Comparison of ENCODE assay signal across 32 mouse cellular contexts in the genomic region with DNA sequence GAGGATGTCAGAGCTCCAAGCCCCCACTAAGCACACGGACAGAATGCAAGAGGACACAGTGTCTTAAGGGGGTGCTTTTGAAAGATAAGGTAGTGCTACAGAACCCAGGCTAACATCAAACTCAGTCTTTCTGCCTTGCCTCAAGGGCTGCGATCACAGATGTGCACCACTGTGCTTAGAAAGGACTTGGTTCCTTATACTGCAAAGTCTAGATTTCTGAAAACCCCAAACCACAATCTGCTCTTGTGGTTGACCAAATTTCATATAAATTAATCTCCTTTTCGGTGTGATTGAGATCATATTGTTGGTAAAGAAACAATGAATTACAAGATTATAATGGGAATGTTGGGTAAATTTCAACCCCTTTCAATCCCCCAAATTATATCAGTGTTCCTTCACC. TPM values are rescaled to one million over a fixed set of nuclear protein-coding genes. Genes with fewer than 3 reads are reported as not detected.
DNase-seq lines count a peak whose midpoint lies in the region; ATAC-seq and TF ChIP-seq lines count a peak whose summit lies in the region.
"Had no signal": no experiment of that assay in that cellular context is flagged by ENCODE, and none has a peak within 500 bp of the region (broad histone marks: within the 10 kb centered on the region; RNA-seq: fewer than 3 reads in every experiment).

No protein-coding gene starts in this region.

- 0 out of 2 replicates have a peak overlapping the region, but pooled peaks have one; percentile 40 for H3K27ac ChIP-seq in heart, embryonic 13.5 days (replicated peaks)
- H3K27ac ChIP-seq in midbrain, embryonic 11.5 days (ENCODE audit: low read depth, low read length) = no peak overlapping the region
- no peak overlapping the region for H3K27ac ChIP-seq in midbrain, embryonic 10.5 days (replicated peaks)
- H3K27ac ChIP-seq in MEL (ENCODE audit: control insufficient read depth, low read depth, low read length) = no peak overlapping the region
- H3K27ac ChIP-seq: forebrain, embryonic 10.5 days; forebrain, embryonic 13.5 days; hindbrain, embryonic 14.5 days; hindbrain, postnatal 0 days had no signal

- no peaks in the 10 kb centered on the region for H3K9me3 ChIP-seq in heart, embryonic 13.5 days
- H3K9me3 ChIP-seq in midbrain, embryonic 11.5 days (ENCODE audit: control insufficient read depth, low read length) = no peaks in the 10 kb centered on the region
- H3K9me3 ChIP-seq in midbrain, embryonic 10.5 days (replicated peaks) = no peaks in the 10 kb centered on the region
- no peaks in the 10 kb centered on the region for H3K9me3 ChIP-seq in MEL (replicated peaks; ENCODE audit: insufficient read depth, low read length)
- H3K9me3 ChIP-seq: forebrain, embryonic 10.5 days; forebrain, embryonic 13.5 days; heart, embryonic 12.5 days had no signal

- H3K27me3 ChIP-seq in heart, embryonic 13.5 days (replicated peaks) = no peaks in the 10 kb centered on the region
- H3K27me3 ChIP-seq in midbrain, embryonic 11.5 days (ENCODE audit: control insufficient read depth, insufficient read depth, low read length) = no peaks in the 10 kb centered on the region
- H3K27me3 ChIP-seq in midbrain, embryonic 10.5 days (ENCODE audit: low read depth, poor library complexity, severe bottlenecking) = no peaks in the 10 kb centered on the region
- peaks cover 0 to 2% of the 10 kb centered on the region in 2 experiments; a peak in 2 of 4 replicates for H3K27me3 ChIP-seq in MEL (ENCODE audit: control insufficient read depth in 1 of 2, insufficient read depth in 2 of 2, low read length in 2 of 2)
- H3K27me3 ChIP-seq: forebrain, embryonic 13.5 days; heart, embryonic 12.5 days had no signal

- no peak for TF ChIP-seq POLR2A in MEL (IDR thresholded peaks at IDR 0.05; ENCODE audit: control insufficient read depth in 1 of 2, insufficient read depth in 1 of 2, low read depth in 1 of 2, low read length in 2 of 2, poor library complexity in 1 of 2)

- no peak overlapping the region for H3K4me3 ChIP-seq in heart, embryonic 13.5 days
- H3K4me3 ChIP-seq in midbrain, embryonic 11.5 days (ENCODE audit: low read depth, low read length) = no peak overlapping the region
- no peak overlapping the region for H3K4me3 ChIP-seq in midbrain, embryonic 10.5 days
- H3K4me3 ChIP-seq in MEL (ENCODE audit: control insufficient read depth in 1 of 2, insufficient read depth in 1 of 2, low read depth in 2 of 2, low read length in 2 of 2) = no peak overlapping the region
- H3K4me3 ChIP-seq: forebrain, embryonic 10.5 days; forebrain, embryonic 13.5 days; heart, embryonic 12.5 days had no signal

- H3K4me1 ChIP-seq in heart, embryonic 13.5 days = peaks cover 17% of the 10 kb centered on the region
- no peaks in the 10 kb centered on the region for H3K4me1 ChIP-seq in midbrain, embryonic 11.5 days (ENCODE audit: control insufficient read depth, insufficient read depth, low read length)
- H3K4me1 ChIP-seq in midbrain, embryonic 10.5 days = peaks cover 9% of the 10 kb centered on the region; the same call in 1 of the 2 replicates
- peaks cover 0 to 4% of the 10 kb centered on the region in 2 experiments; a peak in 1 of 4 replicates for H3K4me1 ChIP-seq in MEL (ENCODE audit: control insufficient read depth in 1 of 2, insufficient read depth in 2 of 2, low read length in 2 of 2)
- H3K4me1 ChIP-seq: forebrain, embryonic 13.5 days had no signal

- 68% methylated on average over 3 of the region's 3 CpGs for WGBS in heart, embryonic 13.5 days
- WGBS in midbrain, embryonic 11.5 days = 83% methylated on average over 3 of the region's 3 CpGs
- 82% methylated on average over 3 of the region's 3 CpGs for WGBS in midbrain, embryonic 10.5 days

- ATAC-seq in heart, embryonic 13.5 days (ENCODE audit: extremely low read depth, insufficient number of reproducible peaks, low FRiP score, low TSS enrichment) = no peak
- no peak for ATAC-seq in midbrain, embryonic 11.5 days (ENCODE audit: low FRiP score)
- ATAC-seq: activated CD4-positive, CD25-positive, alpha-beta regulatory T cell, adult 4 months; CD4-positive, CD25-positive, alpha-beta regulatory T cell, adult 4 months; forebrain, embryonic 13.5 days; forebrain, embryonic 16.5 days; hindbrain, postnatal 0 days; inflammation-experienced regulatory T-cells, adult 6 months; intestine, embryonic 16.5 days had no signal

- TF ChIP-seq EP300 in MEL (IDR thresholded peaks at IDR 0.05; ENCODE audit: low read depth in 1 of 2, low read length in 2 of 2) = no peak

- intact Hi-C loops in heart, postnatal 10 days (cut with DNase I) = no loop called here

- H3K4me2 ChIP-seq in heart, embryonic 13.5 days = no peak overlapping the region
- no peak overlapping the region for H3K4me2 ChIP-seq in midbrain, embryonic 11.5 days
- H3K4me2 ChIP-seq: forebrain, embryonic 13.5 days; hindbrain, embryonic 14.5 days had no signal

- H3K9ac ChIP-seq in heart, embryonic 13.5 days = no peak overlapping the region
- no peak overlapping the region for H3K9ac ChIP-seq in midbrain, embryonic 11.5 days (ENCODE audit: low read length)
- H3K9ac ChIP-seq in MEL (ENCODE audit: control insufficient read depth, low read depth, low read length, poor library complexity, severe bottlenecking) = no peak overlapping the region
- H3K9ac ChIP-seq: forebrain, embryonic 13.5 days; heart, embryonic 12.5 days; hindbrain, embryonic 14.5 days had no signal

- no peak for TF ChIP-seq RAD21 in MEL (IDR thresholded peaks at IDR 0.05; ENCODE audit: low read depth, low read length)

- DNase-seq in heart, postnatal 10 days = no peak
- peak; percentile 31 for DNase-seq in midbrain, embryonic 11.5 days (ENCODE audit: low spot score, missing footprints)
- DNase-seq in midbrain, embryonic 10.5 days (ENCODE audit: low spot score) = no peak
- DNase-seq in MEL (ENCODE audit: low read depth, low spot score) = no peak
- no peak for DNase-seq in cerebellum, postnatal 25 days
- DNase-seq in right cerebral cortex, adult 18-20 months = no peak
- DNase-seq: adrenal gland, adult 8-10 months; adrenal gland, postnatal 25 days; cerebellum, adult 11-12 months; cerebellum, adult 8-10 months; cerebellum, postnatal 10 days; gastrocnemius, postnatal 10 days; gastrocnemius, postnatal 36 days; heart, postnatal 14 days; heart, postnatal 4 days had no signal

- H3K79me2 ChIP-seq in MEL (ENCODE audit: control insufficient read depth, insufficient read depth, low read length, poor library complexity) = no peaks in the 10 kb centered on the region

- no peak for TF ChIP-seq CTCF in MEL (IDR thresholded peaks at IDR 0.05 in 2 of 3, conservative IDR thresholded peaks at IDR 0.05 in 1 of 3; ENCODE audit: control insufficient read depth in 1 of 3, insufficient read depth in 1 of 3, low read depth in 2 of 3, low read length in 3 of 3, poor library complexity in 1 of 3, severe bottlenecking in 1 of 3)

- no peaks in the 10 kb centered on the region for H3K36me3 ChIP-seq in heart, embryonic 13.5 days
- H3K36me3 ChIP-seq in midbrain, embryonic 11.5 days (ENCODE audit: control insufficient read depth, insufficient read depth, low read length) = no peaks in the 10 kb centered on the region
- H3K36me3 ChIP-seq in midbrain, embryonic 10.5 days = no peaks in the 10 kb centered on the region
- no peaks in the 10 kb centered on the region for H3K36me3 ChIP-seq in MEL (ENCODE audit: control insufficient read depth in 1 of 2, insufficient read depth in 2 of 2, low read length in 2 of 2)
- H3K36me3 ChIP-seq: forebrain, embryonic 10.5 days; heart, embryonic 12.5 days had no signal

TF ChIP-seq in MEL, 35 proteins besides CTCF, POLR2A, EP300 and RAD21:
- TF ChIP-seq RCOR1 (IDR thresholded peaks at IDR 0.05; ENCODE audit: low read depth, low read length) = peak; percentile 84
- TF ChIP-seq MYC (IDR thresholded peaks at IDR 0.05; ENCODE audit: low read depth, low read length) = no peak
TF ChIP-seq in MEL: peak in this region for 1.

RNA-seq across cellular contexts. Expression of a gene that starts 41.1 kb away (rescaled TPM):
- polyA plus RNA-seq in heart, embryonic 13.5 days (2015; fragmentation: Nextera tagmentation; extraction: Ambion mirVana) = not detected in 2 replicates
- under 1 TPM in 1 of 2 experiments, not detected in 1; 0.38 TPM for total RNA-seq in heart, postnatal 10 days (2021)
- polyA plus RNA-seq in midbrain, embryonic 11.5 days (2014; fragmentation: Nextera tagmentation; extraction: Ambion mirVana) = not detected in 2 replicates
- polyA plus RNA-seq in midbrain, embryonic 10.5 days (2016; fragmentation: Nextera tagmentation; extraction: Ambion mirVana) = not detected in 2 replicates
- not detected in 2 replicates for total RNA-seq in MEL (2012; rRNA removed)
- not detected for polyA plus RNA-seq in MEL (2012; ENCODE audit: insufficient read depth in 1 of 2, insufficient read length in 2 of 2, low read depth in 1 of 2, low replicate concordance in 2 of 2, missing spikeins in 1 of 2)
- total RNA-seq: adrenal gland, adult 8-10 months; adrenal gland, postnatal 25 days; granulocyte monocyte progenitor cell, adult 5-6 weeks; heart, postnatal 4 days had no signal
- polyA plus RNA-seq: activated CD4-positive, CD25-positive, alpha-beta regulatory T cell, adult 4 months; brain, embryonic 14.5 days; C2C12; CD4-positive, CD25-positive, alpha-beta regulatory T cell, adult 4 months; embryonic facial prominence, embryonic 11.5 days; embryonic facial prominence, embryonic 14.5 days; forebrain, embryonic 10.5 days; forebrain, embryonic 13.5 days; heart, embryonic 12.5 days; hindbrain, embryonic 11.5 days; hindbrain, embryonic 14.5 days; inflammation-experienced regulatory T-cells, adult 6 months; intestine, embryonic 16.5 days had no signal
